Mouse (Mus musculus) layer of hippocampus, postnatal 14 days (tissue): ENCODE data around the gene 2410004B18Rik. TPM values are rescaled to one million over a fixed set of nuclear protein-coding genes. Genes with fewer than 3 reads are reported as not detected.
A peak's percentile ranks its signal among the peaks of the same experiment; 100 is the strongest.
"Not testable (repeated sequence)": the region's sequence is repeated elsewhere in the genome, so short reads cannot be mapped to it uniquely, and the experiment has no call there.

ENCODE experiments used
- DNase-seq, 2 experiments: peaks; one replicate each; pipeline ENCODE4 v3.0.0; 2021 to 2022; ENCODE audit warnings: low spot score in 2 of 2, mixed read lengths in 1 of 2
- long read RNA-seq, 2 experiments: library from polyadenylated mRNA; stranded (forward); transcript quantifications; one replicate each; pipeline ENCODE4 v2.0.0; 2021
- total RNA-seq, 2 experiments: library from RNA; stranded (reverse); gene quantifications; 2 replicates each; pipeline ENCODE4 v1.2.3; 2021

2410004B18Rik gene
- total RNA-seq: 10 to 100 TPM; 38.1 to 40.3 TPM
- long read RNA-seq, experiment 1, transcript 2410004B18Rik-201 (3 exons, 1,547 nt): major isoform, 25 of 53 reads
- long read RNA-seq, experiment 1, transcript 2410004B18Rik-207 (3 exons, 724 nt): minor isoform, 13 of 53 reads
- long read RNA-seq, experiment 1, transcript 2410004B18Rik-202 (4 exons, 1,644 nt): minor isoform, 8 of 53 reads
- long read RNA-seq, experiment 1, partial matches to known transcripts: 3 of 53 reads
- long read RNA-seq, experiment 1, other reads (novel, unspliced or antisense): 2 of 53 reads
- long read RNA-seq, experiment 2, transcript 2410004B18Rik-207 (3 exons, 724 nt): minor isoform, 13 of 97 reads
- long read RNA-seq, experiment 2, transcript 2410004B18Rik-201 (3 exons, 1,547 nt): major isoform, 59 of 97 reads
- long read RNA-seq, experiment 2, transcript 2410004B18Rik-202 (4 exons, 1,644 nt): minor isoform, 14 of 97 reads
- long read RNA-seq, experiment 2, partial matches to known transcripts: 3 of 97 reads
- long read RNA-seq, experiment 2, other reads (novel, unspliced or antisense): 4 of 97 reads

DNA sequence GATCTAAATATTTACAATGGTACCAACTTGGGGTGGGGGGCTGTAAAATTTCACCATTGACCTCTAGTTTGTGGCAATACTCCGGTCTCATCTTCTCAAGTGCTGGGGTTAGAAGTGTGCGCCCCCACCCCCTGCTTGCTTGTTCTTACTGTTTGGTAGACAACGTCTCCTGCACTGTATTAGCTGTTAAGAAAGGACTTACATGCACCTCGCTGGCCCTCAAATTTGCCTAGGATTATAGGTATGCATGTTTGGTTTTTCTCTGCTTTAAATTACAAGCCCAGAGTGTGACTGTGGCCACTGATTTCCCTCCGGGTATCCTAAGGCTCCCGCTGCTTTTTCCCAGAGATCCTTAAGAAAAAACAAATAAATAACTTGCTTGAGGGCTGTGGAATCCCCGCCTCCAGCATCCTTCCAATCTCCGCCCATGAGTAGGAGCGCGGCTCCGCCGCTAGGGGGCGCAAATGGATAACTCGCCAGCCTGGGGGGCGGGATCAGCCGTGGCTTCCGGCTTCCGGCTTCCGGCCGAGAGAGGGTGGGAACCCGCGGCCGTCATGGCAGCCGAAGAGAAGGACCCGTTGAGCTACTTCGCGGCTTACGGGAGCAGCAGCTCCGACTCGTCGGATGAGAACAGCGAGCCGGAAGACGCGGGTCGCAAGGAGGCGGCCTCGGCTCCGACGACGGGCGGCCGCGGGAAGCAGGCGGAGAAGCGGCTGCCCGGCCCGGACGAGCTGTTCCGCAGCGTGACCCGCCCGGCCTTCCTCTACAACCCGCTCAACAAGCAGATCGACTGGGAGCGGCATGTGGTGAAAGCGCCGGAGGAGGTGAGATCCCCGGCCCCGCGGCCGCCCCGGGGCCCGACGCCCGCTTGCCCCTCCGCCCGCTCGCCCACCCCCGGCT lies at the start of gene 2410004B18Rik:
Gene 2410004B18Rik, plus strand, starts transcription at position 510 of the 900 bp plus-strand sequence.
- peak; percentile 89 to 92 for DNase-seq

DNA sequence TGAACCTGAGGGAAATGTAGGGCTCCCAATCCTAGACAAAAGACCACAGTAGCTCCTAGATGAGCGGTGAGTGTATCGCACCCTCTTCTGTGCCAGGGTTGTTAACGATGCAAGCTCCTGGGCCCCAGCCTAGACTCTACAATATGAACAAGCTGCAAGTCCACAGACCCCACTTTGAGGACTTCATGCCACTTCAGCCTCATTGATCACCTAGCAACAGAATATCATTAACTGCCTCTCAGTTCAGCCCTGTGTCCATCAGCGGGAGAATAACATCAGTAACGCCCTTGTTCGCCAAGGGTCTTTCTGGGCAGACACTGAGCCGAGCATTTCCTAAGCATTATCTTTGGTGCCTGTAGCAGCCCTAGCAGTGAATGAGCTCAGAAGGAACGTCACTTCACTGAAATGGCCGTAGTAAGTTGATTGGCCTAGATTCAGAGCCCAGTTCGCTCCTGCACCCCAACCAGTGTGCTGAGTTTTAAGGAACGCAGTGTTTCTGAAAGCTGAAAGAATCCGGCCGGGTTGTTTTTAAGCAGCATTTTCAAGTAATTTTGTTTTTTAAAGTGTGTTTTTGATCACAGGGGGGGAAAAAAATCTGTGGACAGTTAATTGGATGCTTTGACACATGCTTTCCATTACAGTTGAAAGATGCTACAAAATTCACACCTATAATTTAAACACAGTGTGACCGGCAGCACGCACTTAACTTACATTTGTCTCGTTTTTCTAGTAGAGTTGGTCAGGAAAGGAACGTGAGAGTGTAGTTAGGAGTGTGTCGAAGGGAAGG lies 47.3 kb upstream of the 2410004B18Rik start:
- DNase-seq: peak; percentile 24 to 75

DNA sequence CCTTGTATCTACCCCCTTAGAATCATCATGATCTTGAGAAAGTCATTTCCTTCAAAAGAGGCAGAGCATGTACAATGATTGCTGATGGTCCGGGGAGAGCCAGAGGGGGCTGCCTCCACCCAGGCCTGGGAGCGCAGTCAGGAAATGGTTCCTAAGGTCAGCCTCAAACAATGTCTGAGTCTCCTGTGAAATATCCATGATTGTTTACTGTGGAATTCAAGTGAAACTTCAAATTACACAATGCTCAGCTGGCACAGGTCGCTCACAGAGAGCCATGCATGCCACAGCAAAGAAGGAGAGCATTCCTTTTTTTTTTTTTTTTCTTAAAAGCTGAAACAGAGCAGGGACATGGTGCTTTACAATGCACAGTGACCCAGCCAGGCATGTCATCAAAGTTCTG lies 45.4 kb upstream of the 2410004B18Rik start:
- no peak for DNase-seq

DNA sequence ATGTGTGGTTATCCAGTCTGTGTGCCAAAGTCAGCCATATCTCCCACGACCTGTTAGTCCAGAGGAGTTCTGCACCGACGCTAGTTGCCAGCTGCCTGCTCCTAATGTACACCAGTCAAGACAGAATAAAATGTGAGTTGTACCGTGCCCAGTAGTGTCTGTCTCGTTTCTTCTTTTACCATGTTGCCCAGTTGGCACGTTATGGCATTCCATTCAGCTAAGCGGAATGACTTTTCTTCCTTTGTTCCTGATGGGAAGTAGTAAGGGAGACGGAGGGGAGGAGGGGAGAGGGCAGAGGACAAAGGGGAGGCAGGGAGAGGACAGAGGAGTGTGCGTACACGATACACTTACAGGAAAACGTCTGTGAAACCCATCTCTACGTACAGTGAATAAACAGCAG lies 43.7 kb upstream of the 2410004B18Rik start:
- no peak for DNase-seq

DNA sequence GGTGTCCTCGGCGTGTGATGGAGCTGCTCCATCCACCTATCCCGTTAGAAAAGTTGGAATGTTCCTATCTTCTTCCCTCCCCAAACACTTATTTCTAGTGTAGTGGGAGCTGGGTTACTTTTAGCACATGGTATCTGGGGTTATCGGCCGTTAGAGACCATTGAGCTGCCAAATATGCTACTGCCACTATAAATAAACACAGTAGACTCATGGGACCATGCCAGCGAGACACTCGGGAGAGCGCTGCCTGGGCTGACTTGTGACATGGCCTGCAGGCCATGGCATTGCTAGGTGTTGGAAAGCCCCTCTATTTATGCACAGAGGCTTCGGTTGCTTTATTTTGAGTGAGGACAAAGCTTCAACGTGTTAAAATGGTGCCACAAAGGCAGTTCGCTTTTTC lies 40.1 kb upstream of the 2410004B18Rik start:
- no peak for DNase-seq

DNA sequence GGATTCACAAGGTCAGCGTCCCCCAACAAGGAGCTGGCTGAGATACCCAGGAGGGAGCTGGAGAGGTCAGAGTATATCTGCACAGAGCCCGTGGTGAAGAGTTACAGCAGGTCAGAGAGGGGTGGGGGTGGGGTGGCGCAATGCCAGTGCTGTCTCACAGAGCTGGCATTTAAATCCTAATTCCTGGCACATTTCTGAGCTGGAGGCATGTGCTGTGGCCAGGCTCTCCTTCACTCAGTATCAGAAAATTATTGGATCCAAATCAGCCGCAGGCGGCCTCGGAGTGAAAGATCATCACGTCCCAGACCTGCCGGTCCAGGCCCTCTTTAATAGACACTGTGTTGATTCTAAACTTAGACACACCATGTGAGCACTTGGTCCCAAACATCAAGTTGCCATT lies 38.0 kb upstream of the 2410004B18Rik start:
- no peak for DNase-seq

DNA sequence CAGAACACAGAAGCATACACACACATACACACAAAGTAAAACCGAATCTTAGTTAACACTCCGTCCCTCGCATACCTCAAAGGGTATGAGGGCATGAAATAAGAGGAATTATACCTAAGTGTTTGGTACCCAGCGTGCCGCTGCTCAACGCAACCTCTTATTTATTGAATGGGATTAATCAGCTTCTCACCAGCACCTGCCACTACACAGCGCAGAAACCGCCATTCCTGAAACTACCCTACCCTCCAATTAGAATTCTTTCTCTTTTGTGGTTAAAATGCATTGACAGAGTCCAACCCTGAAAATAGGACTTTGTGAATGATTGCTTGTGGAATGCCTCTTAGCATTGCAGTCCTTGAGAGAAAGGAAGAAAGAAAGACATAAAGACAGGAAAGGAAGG lies 34.3 kb upstream of the 2410004B18Rik start:
- DNase-seq: no peak

DNA sequence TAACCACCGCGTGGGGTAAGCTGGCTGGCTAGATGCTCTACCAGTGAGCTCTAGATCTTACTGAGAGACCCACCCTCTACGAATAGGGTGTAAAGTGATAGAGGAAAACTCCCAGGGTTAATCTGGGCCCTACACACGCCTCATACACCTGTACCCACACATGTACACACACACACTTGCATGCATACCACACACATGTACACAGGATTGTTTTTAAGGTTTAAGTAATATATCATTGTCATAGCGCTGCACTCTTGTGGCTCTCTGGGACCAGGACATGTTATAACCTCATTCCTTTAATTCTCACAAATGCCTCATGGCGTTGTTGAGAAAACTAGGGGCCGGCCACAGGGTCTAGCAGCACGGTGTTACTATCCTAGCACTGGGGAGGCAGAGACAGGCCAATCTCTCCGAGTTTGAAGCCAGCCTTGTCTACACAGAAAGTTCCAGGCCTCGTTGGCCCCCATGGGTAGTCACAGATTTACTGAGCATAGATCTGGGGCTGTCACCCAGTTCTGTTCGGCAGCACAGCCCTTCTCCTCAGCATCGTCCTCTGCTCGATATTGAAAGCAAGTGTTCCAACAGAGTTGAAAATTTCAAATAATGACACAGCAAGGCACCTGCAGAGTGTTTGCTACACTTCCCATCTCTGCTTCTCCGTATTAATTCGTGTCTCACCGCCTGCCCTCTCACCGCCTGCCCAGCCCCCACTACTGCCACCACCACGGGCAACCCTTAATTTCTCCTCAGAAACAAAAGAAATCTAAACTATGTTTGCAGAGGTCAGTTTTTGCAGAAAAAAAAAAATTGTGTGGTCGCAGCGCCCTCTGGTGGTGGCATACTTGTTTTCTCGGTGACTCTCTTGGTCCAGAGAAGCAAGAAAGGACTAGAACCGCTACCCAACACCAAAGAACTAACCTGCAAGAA lies 32.7 kb upstream of the 2410004B18Rik start:
- DNase-seq: peak; percentile 65

DNA sequence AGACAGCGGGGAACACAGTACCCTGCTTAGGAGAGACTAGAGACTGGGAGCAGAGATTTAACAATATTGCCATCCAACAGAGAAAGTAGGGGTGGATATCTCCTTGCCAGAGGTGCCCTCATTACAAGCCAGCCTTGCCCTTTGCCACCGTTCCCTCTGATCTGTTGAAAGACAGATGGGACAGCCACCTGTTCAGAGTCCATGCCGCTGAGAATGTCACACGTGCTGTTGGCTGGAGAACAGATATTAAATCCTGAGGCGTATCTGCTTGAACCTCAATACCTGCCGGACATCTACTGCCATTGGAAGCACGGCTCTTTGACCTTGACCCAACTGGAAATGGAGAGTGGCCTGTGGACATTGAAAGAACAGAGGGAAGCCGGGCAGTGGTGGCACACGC lies 31.2 kb upstream of the 2410004B18Rik start:
- DNase-seq: no peak

DNA sequence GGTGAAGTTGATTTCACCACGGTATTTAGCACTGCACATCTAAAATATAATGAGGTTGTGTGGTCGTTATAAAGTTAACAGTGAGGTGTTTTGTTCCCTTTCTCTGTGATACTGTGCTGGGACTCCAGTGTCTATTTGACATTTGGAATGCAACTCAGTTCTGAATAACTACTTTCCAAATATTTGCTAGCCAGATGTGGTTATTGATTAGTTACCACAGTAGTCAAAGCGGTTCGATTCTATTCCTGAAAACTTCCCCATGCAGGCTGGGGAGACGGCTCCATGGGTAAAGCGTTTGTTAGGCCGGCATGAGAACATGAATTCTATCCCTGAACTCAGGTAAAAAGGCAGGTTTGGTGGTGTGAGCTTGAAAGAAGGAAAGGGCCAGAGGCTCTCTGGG lies 25.3 kb upstream of the 2410004B18Rik start:
- DNase-seq: no peak

DNA sequence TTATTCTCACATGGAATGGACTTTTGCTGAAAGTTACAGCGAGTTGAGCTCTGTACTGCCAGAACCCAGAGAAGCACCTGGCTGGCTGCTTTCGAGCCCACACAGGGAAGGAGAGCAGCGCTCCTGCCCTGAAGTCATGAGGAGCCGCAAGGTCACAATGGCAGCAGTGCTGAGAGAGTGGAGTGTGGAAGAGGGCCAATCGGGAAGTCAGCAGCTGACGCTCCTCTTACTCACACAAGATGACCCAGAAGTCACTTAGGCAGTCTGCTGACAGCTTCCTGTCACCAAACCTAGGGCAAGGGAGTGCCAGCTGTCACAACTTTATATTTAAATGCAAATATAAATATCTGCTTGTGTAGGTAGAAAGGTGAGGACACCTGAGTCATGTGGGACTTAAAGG lies 24.6 kb upstream of the 2410004B18Rik start:
- DNase-seq: no peak

DNA sequence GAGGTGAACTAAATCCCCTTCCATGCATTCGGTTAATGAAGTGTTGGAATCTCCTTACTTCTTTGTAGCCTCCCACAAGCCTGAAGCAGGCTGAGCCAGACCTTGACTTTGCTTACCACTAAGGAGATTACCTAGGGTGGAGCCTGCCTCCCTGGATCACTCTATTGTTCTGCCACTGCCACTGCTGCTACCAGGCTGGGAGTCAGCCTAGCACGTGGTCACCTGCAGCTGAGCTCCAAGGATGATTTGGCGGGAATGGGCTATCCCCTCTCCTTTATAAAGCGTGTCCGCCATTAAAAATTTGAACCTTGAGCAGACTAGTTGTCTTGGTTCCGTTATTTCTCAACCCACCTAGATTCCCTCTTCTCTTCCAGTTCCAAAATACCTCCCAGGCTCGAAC lies 23.9 kb upstream of the 2410004B18Rik start:
- DNase-seq: not testable (repeated sequence)

DNA sequence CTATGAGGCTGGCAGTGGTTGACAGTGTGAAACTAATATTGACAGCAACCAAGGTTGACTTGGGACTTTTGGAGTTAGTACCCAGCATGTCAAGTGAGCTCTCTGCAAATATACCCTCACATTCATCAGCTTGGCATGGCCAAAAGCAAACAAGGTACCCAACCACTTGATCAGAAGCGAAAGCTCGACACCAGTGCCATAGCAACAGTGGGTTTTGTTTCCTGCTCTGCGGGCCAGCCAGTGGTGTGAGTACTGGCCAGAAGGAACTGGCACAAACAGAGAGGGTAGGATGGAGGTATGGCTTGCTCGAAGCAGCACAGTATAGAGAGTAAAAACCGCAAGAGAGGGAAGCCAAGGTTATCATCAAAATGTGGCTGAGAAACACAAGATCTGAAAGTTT lies 21.4 kb upstream of the 2410004B18Rik start:
- no peak for DNase-seq

DNA sequence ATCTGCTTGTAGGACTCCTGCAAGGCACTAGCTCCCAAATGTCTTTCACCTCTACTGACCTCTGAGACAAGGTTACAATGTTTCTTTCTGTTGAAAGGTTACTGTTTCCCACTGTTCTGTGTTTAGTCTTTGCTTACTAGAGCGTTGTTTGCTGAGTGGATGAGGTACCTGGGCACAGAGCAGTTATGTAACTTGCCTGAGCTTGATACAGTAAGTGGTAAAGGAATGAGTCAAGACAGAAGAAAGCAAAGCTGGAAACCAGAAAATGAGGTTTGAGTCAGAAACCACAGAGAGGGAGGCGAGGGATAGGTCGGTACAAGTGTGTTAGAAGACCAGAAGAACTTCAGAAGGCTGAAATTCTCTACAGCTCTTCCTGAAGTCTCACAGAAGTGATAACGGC lies 21.0 kb upstream of the 2410004B18Rik start:
- DNase-seq: no peak

DNA sequence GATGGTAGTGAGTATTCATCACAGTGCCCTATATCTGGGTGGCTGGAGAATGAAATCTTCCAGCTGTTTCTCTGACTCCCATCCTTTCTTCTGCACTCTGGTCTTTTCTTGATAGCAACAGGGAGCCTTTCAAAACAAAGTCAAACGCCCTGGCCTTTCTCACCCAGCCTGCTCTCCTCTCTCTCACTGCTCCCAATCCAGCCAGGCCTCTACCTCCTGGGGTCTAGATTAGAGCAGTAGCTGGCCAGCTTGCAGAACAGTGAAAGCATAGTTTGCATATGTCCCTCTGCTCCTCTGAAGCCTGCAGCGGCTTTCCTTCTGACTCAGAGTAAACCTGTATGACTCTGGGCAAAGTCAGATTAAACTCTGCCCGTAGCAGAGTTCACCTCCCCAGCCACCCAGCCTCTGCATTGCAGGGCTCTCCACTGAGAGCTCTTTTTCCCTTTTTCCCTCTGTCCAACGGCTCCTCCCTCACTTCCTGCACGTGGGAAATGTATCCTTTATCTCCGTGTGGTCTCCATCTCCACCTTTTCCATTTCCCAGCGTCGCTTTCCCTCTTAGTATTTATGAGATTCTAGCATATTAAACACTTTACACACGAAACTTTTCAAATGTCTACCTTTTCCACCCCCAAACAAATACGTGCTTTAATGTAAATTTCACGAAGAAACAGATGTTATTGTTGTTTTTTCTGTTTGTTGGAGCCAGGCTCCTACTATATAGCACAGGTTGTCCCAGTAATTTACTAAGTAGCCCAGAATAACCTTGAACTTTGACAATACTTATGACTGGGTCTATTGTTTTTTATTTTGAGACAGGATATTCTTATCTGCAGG lies 15.6 kb upstream of the 2410004B18Rik start, which contains the start of gene Bcl10:
Gene Bcl10, plus strand, starts transcription at position 786 of the 836 bp plus-strand sequence.
- no peak for DNase-seq

DNA sequence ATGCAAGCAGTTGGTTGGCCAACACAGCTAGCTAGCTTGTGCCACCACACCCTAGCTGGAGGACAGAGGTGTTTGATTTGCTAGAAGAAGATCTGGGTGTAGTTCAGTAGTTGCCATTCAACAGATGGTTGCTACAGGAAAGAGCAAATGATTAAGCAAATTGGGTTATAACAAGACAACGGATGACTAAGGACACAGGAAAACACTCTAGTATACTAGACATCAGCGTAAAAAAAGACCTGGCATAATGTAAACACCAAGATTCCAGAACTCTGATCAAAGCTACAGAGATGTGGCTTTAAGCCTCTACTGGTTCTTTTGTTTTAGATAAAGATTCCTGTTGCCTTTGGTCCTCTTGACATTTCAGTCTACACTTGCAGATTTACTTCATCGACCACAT lies 14.8 kb upstream of the 2410004B18Rik start:
- DNase-seq: no peak

DNA sequence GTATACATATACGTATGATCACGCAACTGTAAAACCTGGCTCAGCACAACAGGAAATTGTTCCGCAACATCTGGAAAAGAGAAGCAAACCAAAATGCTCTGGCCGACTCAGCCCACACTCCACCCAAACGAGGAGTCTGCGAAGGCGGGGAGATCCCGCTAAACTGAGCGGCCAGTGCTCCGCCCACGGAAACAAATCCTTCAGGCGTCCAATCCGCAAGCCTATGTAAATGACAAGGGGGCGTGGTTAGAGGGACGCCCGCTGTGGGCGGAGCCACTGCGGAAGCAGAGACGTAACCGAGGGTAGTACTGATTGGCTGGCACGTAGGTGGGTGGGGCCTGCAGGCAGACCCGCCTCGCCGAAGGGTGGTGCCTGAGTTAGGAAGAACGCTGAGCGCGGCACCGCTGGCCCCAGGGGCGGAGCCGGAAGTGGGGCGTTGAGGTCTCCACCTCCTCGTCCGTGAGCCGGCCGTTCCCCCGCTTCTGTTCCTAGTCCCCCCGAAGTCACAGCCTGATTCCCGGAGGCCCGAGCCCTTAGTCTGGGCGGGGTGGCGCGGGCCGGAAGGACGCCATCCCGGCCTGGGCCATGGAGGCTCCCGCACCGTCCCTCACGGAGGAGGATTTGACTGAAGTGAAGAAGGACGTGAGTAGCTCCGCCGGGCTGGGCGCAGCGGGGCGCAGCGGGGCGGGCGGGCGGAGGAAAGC lies 13.8 kb upstream of the 2410004B18Rik start:
- DNase-seq: peak; percentile 95 to 99

DNA sequence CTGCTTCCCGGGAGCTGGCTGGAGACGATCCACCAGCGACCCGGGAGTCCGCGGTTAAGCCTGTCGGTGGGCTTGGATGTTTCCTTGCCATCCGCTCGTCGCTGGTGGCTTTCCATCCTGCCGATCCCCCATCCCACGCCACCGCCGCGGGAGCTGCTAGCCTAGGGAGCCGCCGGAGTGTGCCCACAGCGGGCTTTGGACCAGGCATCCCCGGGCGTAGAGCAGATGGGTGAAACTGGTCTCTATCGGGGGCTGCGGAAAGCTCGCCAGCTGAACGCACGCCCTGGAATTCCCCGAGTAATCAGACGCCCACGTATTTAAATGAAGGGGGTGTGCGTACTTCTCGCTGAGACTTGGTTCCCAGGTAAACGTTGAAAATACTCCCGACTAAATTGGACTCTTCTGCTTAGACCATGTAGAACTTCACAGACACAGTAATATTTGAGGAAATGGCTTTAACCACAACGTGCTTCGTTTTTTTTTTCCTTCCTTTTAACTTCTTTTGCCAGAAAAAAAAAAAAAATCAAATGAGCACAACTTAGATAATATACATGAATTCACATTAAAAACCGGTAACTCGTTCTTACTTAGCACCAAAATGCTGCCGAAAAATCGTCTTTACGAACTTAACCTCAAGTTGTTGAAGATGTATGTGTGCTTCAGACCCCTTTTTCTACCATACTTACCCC lies 13.0 kb upstream of the 2410004B18Rik start:
- peak; percentile 64 to 71 for DNase-seq
